Mouse (Mus musculus) bone marrow, adult 2 months (tissue): ENCODE measurements around the gene Hhat.

Experiments used
- CTCF ChIP-seq: fragments of 200-500 bp; IDR thresholded peaks from 2 replicates; pipeline ENCODE4 v1.5.1; 2011; ENCODE audit warnings: low read length, control low read depth; ENCODE audit not compliant: control insufficient read depth, insufficient read depth
- POLR2A ChIP-seq: fragments of 200-500 bp; IDR thresholded peaks from 2 replicates; pipeline ENCODE4 v1.6.1; 2011; ENCODE audit warnings: low read depth, mild to moderate bottlenecking, control low read depth, low read length, borderline replicate concordance; ENCODE audit not compliant: control insufficient read depth

GRCm38 (mm10) chr1:192765531-192765930 lies 5.5 kb downstream of the Hhat start:
- no peak for TF ChIP-seq CTCF
- no peak for TF ChIP-seq POLR2A
